Mouse (Mus musculus) layer of hippocampus, postnatal 36 days (tissue): ENCODE measurements around the gene Kmt2d. TPM values are rescaled to one million over a fixed set of nuclear protein-coding genes. Genes with fewer than 3 reads are reported as not detected.

ENCODE experiments used
- DNase-seq, 2 experiments: peaks; one replicate each; pipeline ENCODE4 v3.0.0; 2022
- total RNA-seq, 2 experiments: library from RNA; stranded (reverse); gene quantifications; 2 replicates each; pipeline ENCODE4 v1.2.3; 2021

The Kmt2d gene
- total RNA-seq, 2 experiments from 2014 or later, result 81.4 to 101 TPM

DNA sequence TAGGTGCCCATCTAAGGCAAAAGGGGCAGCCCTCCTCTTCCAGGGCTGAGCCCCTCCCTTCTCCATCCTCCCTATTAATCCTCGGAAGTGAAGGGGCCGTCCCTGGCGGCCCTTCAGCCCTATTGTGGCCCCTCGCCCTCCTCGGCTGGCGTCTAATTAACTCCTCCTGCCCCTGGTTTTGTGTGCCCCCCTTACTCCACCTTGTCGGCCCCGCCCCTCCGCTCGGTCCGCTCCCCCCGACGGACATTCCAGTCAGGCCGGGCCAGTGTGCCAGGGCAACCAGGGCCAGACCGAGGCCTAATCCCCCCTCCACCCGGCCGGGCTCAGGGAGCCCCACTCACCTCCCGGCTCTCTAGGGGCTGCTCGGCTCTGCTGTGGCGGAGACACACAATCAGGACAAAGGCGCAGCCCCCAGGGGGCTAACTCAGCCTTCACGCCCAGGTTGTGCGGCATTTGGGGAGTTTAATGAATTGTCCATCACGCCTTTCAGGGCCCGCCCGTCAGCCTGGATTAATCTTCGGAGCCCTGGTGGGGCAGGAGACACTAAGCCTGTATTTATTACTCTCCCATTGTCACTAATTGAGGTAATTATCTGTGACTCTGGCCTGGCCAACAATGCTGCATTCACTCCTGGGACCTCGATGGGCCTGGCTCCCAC is 73.0 kb downstream of the Kmt2d start:
- DNase-seq, result no peak

DNA sequence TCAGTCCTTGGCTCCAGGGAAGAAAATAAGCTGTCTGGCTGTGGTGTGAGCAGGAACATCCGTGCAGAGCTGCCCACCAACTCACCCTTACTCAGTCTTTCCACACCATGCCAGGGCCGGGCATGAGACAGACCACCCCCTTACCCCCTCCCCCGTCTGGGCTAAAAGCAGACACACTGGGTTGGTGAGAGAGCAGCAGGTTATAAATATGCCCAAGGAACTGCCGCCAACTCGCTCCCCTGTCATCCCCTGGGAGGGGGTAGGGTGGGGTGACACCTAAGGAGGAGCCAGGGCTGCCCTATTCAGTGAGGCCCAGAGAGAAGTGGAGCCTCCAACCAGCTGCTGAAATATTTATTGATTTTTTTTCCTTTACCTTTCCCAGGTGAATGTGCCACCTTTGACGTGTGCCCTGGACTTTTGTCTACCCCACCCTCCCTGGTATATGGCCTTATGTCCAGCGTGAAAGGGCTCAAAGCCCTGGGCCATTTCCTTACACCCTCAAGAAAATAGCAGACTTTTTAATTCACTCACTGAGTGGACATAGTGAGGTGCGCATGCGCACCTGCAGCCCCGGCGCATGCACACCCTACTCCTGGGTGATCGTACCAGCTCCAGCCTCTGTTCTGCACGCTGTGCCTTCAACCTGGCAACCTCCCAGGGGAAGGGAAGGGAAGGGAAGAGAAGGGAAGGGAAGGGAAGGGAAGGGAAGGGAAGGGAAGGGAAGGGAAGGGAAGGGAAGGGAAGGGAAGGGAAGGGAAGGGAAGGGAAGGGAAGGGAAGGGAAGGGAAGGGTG is 74.0 kb downstream of the Kmt2d start:
- no peak for DNase-seq

DNA sequence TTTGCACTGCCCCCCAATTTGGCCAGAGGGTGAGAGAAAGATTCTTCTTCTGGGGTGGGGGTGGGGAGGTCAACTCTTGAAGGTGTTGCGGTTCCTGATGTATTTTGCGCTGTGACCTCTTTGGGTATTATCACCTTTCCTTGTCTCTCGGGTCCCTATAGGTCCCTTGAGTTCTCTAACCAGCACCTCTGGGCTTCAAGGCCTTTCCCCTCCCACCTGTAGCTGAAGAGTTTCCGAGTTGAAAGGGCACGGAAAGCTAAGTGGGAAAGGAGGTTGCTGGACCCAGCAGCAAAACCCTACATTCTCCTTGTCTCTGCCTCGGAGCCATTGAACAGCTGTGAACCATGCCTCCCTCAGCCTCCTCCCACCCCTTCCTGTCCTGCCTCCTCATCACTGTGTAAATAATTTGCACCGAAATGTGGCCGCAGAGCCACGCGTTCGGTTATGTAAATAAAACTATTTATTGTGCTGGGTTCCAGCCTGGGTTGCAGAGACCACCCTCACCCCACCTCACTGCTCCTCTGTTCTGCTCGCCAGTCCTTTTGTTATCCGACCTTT is 77.8 kb downstream of the Kmt2d start:
- no peak for DNase-seq

DNA sequence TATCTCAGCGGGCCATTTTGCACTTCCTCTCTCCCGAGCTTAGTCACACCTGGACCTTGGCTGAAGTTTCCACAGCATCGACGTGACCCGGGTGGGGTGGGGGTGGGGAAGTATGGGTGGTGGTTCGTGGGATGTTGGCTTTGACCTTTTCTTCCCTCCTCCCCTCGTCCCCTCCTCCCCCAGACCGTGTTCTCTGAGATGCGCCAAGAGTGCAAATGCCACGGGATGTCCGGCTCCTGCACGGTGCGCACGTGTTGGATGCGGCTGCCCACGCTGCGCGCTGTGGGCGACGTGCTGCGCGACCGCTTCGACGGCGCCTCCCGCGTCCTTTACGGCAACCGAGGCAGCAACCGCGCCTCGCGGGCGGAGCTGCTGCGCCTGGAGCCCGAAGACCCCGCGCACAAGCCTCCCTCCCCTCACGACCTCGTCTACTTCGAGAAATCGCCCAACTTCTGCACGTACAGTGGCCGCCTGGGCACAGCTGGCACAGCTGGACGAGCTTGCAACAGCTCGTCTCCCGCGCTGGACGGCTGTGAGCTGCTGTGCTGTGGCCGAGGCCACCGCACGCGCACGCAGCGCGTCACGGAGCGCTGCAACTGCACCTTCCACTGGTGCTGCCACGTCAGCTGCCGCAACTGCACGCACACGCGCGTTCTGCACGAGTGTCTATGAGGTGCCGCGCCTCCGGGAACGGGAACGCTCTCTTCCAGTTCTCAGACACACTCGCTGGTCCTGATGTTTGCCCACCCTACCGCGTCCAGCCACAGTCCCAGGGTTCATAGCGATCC is 78.6 kb downstream of the Kmt2d start:
- no peak for DNase-seq

DNA sequence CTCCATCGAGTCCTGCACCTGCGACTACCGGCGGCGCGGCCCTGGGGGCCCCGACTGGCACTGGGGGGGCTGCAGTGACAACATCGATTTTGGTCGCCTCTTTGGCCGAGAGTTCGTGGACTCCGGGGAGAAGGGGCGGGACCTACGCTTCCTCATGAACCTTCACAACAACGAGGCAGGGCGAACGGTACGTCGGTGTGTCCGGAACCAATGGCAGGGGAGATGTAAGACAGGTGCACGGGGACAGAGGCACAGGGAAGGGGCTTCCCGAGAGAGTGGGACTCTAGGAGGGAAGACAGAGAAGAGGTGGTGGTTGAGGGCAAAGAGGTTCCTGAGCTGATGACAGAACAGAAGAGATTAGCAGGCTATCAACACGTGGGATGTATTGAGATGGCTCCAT is 79.2 kb downstream of the Kmt2d start:
- no peak for DNase-seq

DNA sequence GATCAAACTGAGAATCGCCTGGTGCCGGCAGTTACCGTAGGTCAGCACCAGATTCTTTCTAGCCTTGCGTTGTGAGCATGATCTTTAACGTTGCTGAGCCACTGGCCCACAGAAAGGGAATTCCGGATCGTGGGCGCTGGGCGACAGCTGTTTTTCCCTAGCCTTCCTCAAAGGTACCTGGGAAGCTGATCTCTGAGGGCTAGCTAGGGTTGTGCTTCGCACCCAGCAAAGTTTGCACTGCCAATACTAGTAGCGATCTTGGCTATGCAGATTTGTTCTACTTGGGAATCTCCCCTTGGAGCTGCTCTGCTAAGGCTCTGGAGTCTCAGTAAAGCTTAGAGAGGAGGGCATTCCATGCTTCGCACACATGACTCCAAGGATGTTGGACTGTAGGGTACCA is 79.8 kb downstream of the Kmt2d start:
- no peak for DNase-seq

DNA sequence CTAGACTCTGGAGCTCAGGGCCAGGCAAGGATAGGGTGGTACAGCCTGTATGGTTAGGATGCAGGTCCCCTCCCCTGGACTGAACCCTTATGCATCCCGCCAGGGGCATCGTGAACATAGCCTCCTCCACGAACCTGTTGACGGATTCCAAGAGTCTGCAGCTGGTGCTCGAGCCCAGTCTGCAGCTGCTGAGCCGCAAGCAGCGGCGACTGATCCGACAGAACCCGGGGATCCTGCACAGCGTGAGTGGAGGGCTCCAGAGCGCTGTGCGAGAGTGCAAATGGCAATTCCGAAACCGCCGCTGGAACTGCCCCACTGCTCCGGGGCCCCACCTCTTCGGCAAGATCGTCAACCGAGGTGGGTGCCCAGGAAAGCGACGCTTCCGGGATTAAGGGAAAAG is 80.2 kb downstream of the Kmt2d start:
- DNase-seq, result no peak

DNA sequence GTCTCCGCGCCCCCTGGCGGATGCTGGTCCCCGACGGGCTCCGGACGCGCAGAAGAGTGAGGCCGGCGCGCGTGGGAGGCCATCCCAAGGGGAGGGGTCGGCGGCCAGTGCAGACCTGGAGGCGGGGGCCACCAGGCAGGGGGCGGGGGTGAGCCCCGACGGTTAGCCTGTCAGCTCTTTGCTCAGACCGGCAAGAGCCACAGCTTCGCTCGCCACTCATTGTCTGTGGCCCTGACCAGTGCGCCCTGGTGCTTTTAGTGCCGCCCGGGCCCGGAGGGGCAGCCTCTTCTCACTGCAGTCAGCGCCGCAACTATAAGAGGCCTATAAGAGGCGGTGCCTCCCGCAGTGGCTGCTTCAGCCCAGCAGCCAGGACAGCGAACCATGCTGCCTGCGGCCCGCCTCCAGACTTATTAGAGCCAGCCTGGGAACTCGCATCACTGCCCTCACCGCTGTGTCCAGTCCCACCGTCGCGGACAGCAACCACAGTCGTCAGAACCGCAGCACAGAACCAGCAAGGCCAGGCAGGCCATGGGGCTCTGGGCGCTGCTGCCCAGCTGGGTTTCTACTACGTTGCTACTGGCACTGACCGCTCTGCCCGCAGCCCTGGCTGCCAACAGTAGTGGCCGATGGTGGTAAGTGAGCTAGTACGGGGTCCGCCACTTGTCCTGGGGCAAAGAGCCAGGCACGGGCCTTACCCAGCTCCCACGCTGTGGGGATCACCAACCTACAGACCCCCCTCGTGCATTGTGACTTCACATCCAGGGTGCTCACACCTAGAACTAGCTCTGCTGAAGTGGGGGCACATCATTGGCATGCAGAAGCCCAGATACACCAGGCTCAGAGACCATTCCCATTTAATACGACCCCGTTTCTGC is 81.1 kb downstream of the Kmt2d start, which contains the start of gene Wnt1:
Wnt1 (plus strand) TSS at position 197 of the 875 bp plus-strand sequence.
- DNase-seq, result no peak

DNA sequence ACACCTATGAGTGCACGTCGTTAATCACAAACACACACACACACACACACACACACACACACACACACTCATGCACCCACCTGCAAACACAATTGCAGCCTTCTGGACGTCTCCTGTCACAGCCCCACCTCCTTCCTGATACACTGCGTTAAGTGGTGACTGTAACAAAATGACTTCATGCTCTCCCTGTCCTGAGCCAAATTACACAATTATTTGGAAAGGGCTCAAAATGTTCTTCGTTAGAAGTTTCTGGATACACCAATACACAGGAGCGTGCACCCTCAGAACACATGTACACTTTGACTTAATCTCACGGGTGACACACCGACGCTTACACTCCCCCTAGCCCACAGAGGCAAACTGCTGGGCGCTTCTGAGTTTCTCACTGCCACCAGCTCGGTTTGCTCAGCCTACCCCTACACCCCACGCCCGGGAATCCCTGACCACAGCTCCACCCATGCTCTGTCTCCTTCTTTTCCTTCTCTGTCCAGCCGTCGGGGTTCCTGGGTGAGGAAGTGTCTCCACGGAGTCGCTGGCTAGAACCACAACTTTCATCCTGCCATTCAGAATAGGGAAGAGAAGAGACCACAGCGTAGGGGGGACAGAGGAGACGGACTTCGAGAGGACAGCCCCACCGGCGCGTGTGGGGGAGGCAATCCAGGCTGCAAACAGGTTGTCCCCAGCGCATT is 81.9 kb downstream of the Kmt2d start:
- no peak for DNase-seq

DNA sequence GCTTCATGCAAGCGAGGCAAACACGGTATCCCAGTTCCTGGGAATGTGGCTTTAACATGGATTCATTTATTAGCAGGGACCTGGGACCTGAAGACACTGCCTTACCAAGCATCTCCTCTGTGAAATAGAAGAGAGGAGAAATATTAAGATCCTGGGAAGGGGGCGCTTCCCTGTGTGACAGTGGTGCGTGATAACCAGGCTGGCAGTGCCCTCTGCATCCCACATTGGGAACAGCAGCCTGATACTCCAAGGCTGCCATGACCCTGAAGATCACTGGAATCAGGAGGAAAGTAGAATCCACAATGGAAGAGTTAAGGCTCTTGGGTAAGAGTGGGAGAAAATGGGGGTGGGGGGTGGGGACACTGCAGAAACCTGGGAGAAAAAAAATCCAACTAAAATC is 83.1 kb downstream of the Kmt2d start:
- no peak for DNase-seq

DNA sequence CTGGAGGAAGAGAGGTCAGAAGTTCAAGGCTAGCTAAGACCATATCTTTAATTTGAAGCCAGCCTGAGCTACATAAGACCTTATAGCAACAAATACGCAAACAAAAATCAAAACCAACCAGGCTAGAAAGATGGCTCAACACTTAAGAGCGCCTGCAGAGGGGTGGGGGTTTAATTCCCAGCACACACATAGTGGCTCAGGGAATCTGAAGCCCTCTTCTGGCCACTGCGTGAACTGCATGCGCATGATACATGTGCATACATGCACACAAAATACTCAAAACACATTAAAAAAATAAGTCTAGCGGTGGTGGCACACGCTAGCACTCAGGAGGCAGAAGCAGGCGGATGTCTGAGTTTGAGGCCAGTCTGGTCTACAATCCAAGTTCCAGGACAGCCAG is 85.3 kb downstream of the Kmt2d start:
- no peak for DNase-seq

Other genes with a start within 250 kb of the Kmt2d start
- 100 to 1,000 TPM; 198 to 206 TPM for gene Cacnb3, start 240.4 kb downstream of the Kmt2d start, total RNA-seq
- gene Ddx23, start 208.3 kb downstream of the Kmt2d start, total RNA-seq, result 10 to 100 TPM; 87.5 to 92.0 TPM
- gene Rnd1, start 193.7 kb downstream of the Kmt2d start, total RNA-seq, result 1 to 10 TPM; 7.2 to 7.6 TPM
- gene Ccdc65, start 163.0 kb downstream of the Kmt2d start, total RNA-seq, result 10 to 100 TPM in 1 of 2 experiments, 1 to 10 TPM in 1; 8.0 to 10.1 TPM
- gene Fkbp11, start 143.0 kb downstream of the Kmt2d start, total RNA-seq, result 1 to 10 TPM in 1 of 2 experiments, under 1 TPM in 1; 0.88 to 1.0 TPM
- 100 to 1,000 TPM; 792 to 841 TPM for gene Arf3, start 108.0 kb downstream of the Kmt2d start, total RNA-seq
- gene Wnt10b, start 93.1 kb downstream of the Kmt2d start, total RNA-seq, result under 1 TPM; 0.42 to 0.61 TPM
- gene Wnt1, start 81.3 kb downstream of the Kmt2d start, total RNA-seq, result not detected
- gene Ddn, start 61.7 kb downstream of the Kmt2d start, total RNA-seq, result 1,000 to 10,000 TPM; 1,665 to 1,670 TPM
- 10 to 100 TPM; 49.0 to 52.5 TPM for gene Prkag1, start 39.7 kb downstream of the Kmt2d start, total RNA-seq
- gene Rhebl1, start 23.3 kb upstream of the Kmt2d start, total RNA-seq, result 1 to 10 TPM; 6.8 to 7.0 TPM
- gene Dhh, start 27.3 kb upstream of the Kmt2d start, total RNA-seq, result under 1 TPM; 0.12 to 0.15 TPM
- gene Lmbr1l, start 47.0 kb upstream of the Kmt2d start, total RNA-seq, result 10 to 100 TPM; 16.4 to 22.6 TPM
- 100 to 1,000 TPM; 469 to 520 TPM for gene Tuba1b, start 63.4 kb upstream of the Kmt2d start, total RNA-seq
- gene Gm49450, start 82.3 kb upstream of the Kmt2d start, total RNA-seq, result not detected
- 100 to 1,000 TPM; 868 to 949 TPM for gene Tuba1a, start 82.5 kb upstream of the Kmt2d start, total RNA-seq
- 10 to 100 TPM; 56.8 to 66.3 TPM for gene Tuba1c, start 158.7 kb upstream of the Kmt2d start, total RNA-seq
- gene Prph, start 184.0 kb upstream of the Kmt2d start, total RNA-seq, result 1 to 10 TPM in 1 of 2 experiments, under 1 TPM in 1; 0.82 to 2.2 TPM
- under 1 TPM; 0.38 to 0.40 TPM for gene Troap, start 203.4 kb upstream of the Kmt2d start, total RNA-seq
- gene C1ql4, start 216.6 kb upstream of the Kmt2d start, total RNA-seq, result under 1 TPM in 1 of 2 experiments, not detected in 1; 0.30 TPM
- under 1 TPM in 1 of 2 experiments, not detected in 1; 0.30 TPM for gene Dnajc22, start 222.0 kb upstream of the Kmt2d start, total RNA-seq